Mouse (Mus musculus): ENCODE measurements around the gene Ankrd63.

DNA sequence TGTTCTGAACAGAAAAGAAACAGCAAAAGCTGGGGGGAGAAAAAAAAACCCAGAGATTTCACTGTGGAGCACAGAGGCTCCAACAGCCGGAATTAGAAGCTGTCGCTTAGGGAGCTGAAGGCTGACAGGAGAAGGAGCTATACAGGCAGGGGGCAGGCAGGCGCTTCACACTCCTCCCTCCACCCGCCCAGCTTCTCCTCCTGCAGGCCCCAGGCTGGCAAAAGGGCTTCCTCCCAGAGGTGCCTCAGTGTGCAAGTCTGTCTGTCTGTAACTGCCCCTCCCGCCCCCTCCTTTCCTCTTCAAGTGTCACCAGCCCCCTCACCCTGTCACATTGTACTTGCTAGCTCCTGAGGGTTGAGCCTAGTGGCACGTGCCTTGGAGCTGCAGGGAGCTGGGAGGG lies 2.7 kb upstream of the Ankrd63 start:
- TF ChIP-seq CTCF (IDR thresholded peaks at IDR 0.05 in 2 of 3, conservative IDR thresholded peaks at IDR 0.05 in 1 of 3; ENCODE audit: control insufficient read depth in 1 of 3, insufficient read depth in 1 of 3, low read depth in 2 of 3, low read length in 3 of 3, poor library complexity in 1 of 3, severe bottlenecking in 1 of 3): no peak
- TF ChIP-seq EP300 (IDR thresholded peaks at IDR 0.05; ENCODE audit: low read depth in 1 of 2, low read length in 2 of 2): no peak
- TF ChIP-seq UBTF (IDR thresholded peaks at IDR 0.05; ENCODE audit: borderline replicate concordance, insufficient read depth, low read depth, low read length): no peak
- no peak for TF ChIP-seq RCOR1 (IDR thresholded peaks at IDR 0.05; ENCODE audit: low read depth, low read length)
- no peak for TF ChIP-seq MAFK (IDR thresholded peaks at IDR 0.05; ENCODE audit: borderline replicate concordance, low read depth, low read length)
- TF ChIP-seq USF2 (IDR thresholded peaks at IDR 0.05; ENCODE audit: borderline replicate concordance in 1 of 2, insufficient read depth in 1 of 2, low read depth in 1 of 2, low read length in 2 of 2): no peak
- no peak for TF ChIP-seq E2F4 (IDR thresholded peaks at IDR 0.05; ENCODE audit: borderline replicate concordance, low read depth, low read length)
- no peak for TF ChIP-seq GATA1 (IDR thresholded peaks at IDR 0.05; ENCODE audit: low read depth, low read length)
- no peak for TF ChIP-seq MAX (IDR thresholded peaks at IDR 0.05; ENCODE audit: low read length)
- no peak for TF ChIP-seq USF1 (IDR thresholded peaks at IDR 0.05; ENCODE audit: low read depth, low read length)
- no peak for TF ChIP-seq POLR2A (IDR thresholded peaks at IDR 0.05; ENCODE audit: control insufficient read depth in 1 of 2, insufficient read depth in 1 of 2, low read depth in 1 of 2, low read length in 2 of 2, poor library complexity in 1 of 2)
